Mouse (Mus musculus): ENCODE measurements at regions not wholly inside any gene's neighbourhood (a gene's known extent, or its start where the extent isn't known, plus 50 kb on each side); places are given as distances from the start of the nearest gene placed in this dataset.
"Not testable (repeated sequence)": the region's sequence is repeated elsewhere in the genome, so short reads cannot be mapped to it uniquely, and the experiment has no call there.

GRCm38 (mm10) chr1:161728546-161729206 is 59.6 kb downstream of the Fasl start:
- 66% methylated on average over 7 of the region's 7 CpGs for WGBS
- TF ChIP-seq CTCF (IDR thresholded peaks at IDR 0.05; ENCODE audit: extremely low read depth, insufficient read length, insufficient replicate concordance, low read depth, low read length) (no peak), POLR2A (IDR thresholded peaks at IDR 0.05; ENCODE audit: low read depth, low read length) (no peak)
- no peak overlapping the region for H3K4me3 ChIP-seq (ENCODE audit: low read depth, low read length)
- H3K36me3 ChIP-seq (ENCODE audit: control insufficient read depth, insufficient read depth, low read length), result no peaks in the 10 kb centered on the region
- no peaks in the 10 kb centered on the region for H3K4me1 ChIP-seq (ENCODE audit: control insufficient read depth, insufficient read depth, insufficient read length, low read length)
- no peaks in the 10 kb centered on the region for H3K27me3 ChIP-seq (ENCODE audit: control insufficient read depth, insufficient read depth, low read length)
- no peak overlapping the region for H3K27ac ChIP-seq (ENCODE audit: insufficient read depth, low read depth, low read length)

GRCm38 (mm10) chr1:161727357-161727756 is 60.9 kb downstream of the Fasl start:
- not testable (repeated sequence) for H3K27me3 ChIP-seq (ENCODE audit: control insufficient read depth, insufficient read depth, low read length); H3K36me3 ChIP-seq (ENCODE audit: control insufficient read depth, insufficient read depth, low read length); H3K27ac ChIP-seq (ENCODE audit: insufficient read depth, low read depth, low read length); H3K4me3 ChIP-seq (ENCODE audit: low read depth, low read length); H3K4me1 ChIP-seq (ENCODE audit: control insufficient read depth, insufficient read depth, insufficient read length, low read length)
- 90% methylated on average over 14 of the region's 27 CpGs for WGBS

- H3K4me3 ChIP-seq (ENCODE audit: low read depth, low read length); H3K27ac ChIP-seq (ENCODE audit: insufficient read depth, low read depth, low read length); H3K27me3 ChIP-seq (ENCODE audit: control insufficient read depth, insufficient read depth, low read length); H3K4me1 ChIP-seq (ENCODE audit: control insufficient read depth, insufficient read depth, insufficient read length, low read length); H3K36me3 ChIP-seq (ENCODE audit: control insufficient read depth, insufficient read depth, low read length): not testable (repeated sequence)
- WGBS, result 100% methylated on average over 1 of the region's 10 CpGs
Measured at GRCm38 (mm10) chr1:161726098-161726497, 62.2 kb downstream of the Fasl start.

GRCm38 (mm10) chr1:161719876-161720275 is 68.4 kb downstream of the Fasl start:
- WGBS, result 77% methylated on average over 3 of the region's 3 CpGs
- Histone ChIP-seq H3K27me3 (ENCODE audit: control insufficient read depth, insufficient read depth, low read length) (no peaks in the 10 kb centered on the region), H3K36me3 (ENCODE audit: control insufficient read depth, insufficient read depth, low read length) (no peaks in the 10 kb centered on the region), H3K4me1 (ENCODE audit: control insufficient read depth, insufficient read depth, insufficient read length, low read length) (no peaks in the 10 kb centered on the region), H3K27ac (ENCODE audit: insufficient read depth, low read depth, low read length) (no peak overlapping the region), H3K4me3 (ENCODE audit: low read depth, low read length) (no peak overlapping the region)
- no peak for TF ChIP-seq CTCF (IDR thresholded peaks at IDR 0.05; ENCODE audit: extremely low read depth, insufficient read length, insufficient replicate concordance, low read depth, low read length)
- no peak for TF ChIP-seq POLR2A (IDR thresholded peaks at IDR 0.05; ENCODE audit: low read depth, low read length)

GRCm38 (mm10) chr1:161718254-161718653 is 70.0 kb downstream of the Fasl start:
- TF ChIP-seq POLR2A (IDR thresholded peaks at IDR 0.05; ENCODE audit: low read depth, low read length) (no peak), CTCF (IDR thresholded peaks at IDR 0.05; ENCODE audit: extremely low read depth, insufficient read length, insufficient replicate concordance, low read depth, low read length) (no peak)
- WGBS, result 27% methylated on average over 5 of the region's 5 CpGs
- Histone ChIP-seq H3K4me1 (ENCODE audit: control insufficient read depth, insufficient read depth, insufficient read length, low read length) (no peaks in the 10 kb centered on the region), H3K27ac (ENCODE audit: insufficient read depth, low read depth, low read length) (no peak overlapping the region), H3K36me3 (ENCODE audit: control insufficient read depth, insufficient read depth, low read length) (no peaks in the 10 kb centered on the region), H3K4me3 (ENCODE audit: low read depth, low read length) (no peak overlapping the region), H3K27me3 (ENCODE audit: control insufficient read depth, insufficient read depth, low read length) (no peaks in the 10 kb centered on the region)

- Histone ChIP-seq H3K27me3 (ENCODE audit: control insufficient read depth, insufficient read depth, low read length) (no peaks in the 10 kb centered on the region), H3K36me3 (ENCODE audit: control insufficient read depth, insufficient read depth, low read length) (no peaks in the 10 kb centered on the region), H3K27ac (ENCODE audit: insufficient read depth, low read depth, low read length) (no peak overlapping the region), H3K4me3 (ENCODE audit: low read depth, low read length) (no peak overlapping the region), H3K4me1 (ENCODE audit: control insufficient read depth, insufficient read depth, insufficient read length, low read length) (no peaks in the 10 kb centered on the region)
- TF ChIP-seq CTCF (IDR thresholded peaks at IDR 0.05; ENCODE audit: extremely low read depth, insufficient read length, insufficient replicate concordance, low read depth, low read length), result no peak
- TF ChIP-seq POLR2A (IDR thresholded peaks at IDR 0.05; ENCODE audit: low read depth, low read length), result no peak
- 38% methylated on average over 10 of the region's 10 CpGs for WGBS
Measured at GRCm38 (mm10) chr1:161712918-161713317, 75.4 kb downstream of the Fasl start.

GRCm38 (mm10) chr1:161712283-161712682 is 76.0 kb downstream of the Fasl start:
- WGBS, result 24% methylated on average over 3 of the region's 3 CpGs
- no peak overlapping the region for H3K4me3 ChIP-seq (ENCODE audit: low read depth, low read length)
- H3K27me3 ChIP-seq (ENCODE audit: control insufficient read depth, insufficient read depth, low read length), result no peaks in the 10 kb centered on the region
- H3K4me1 ChIP-seq (ENCODE audit: control insufficient read depth, insufficient read depth, insufficient read length, low read length), result no peaks in the 10 kb centered on the region
- no peak overlapping the region for H3K27ac ChIP-seq (ENCODE audit: insufficient read depth, low read depth, low read length)
- TF ChIP-seq CTCF (IDR thresholded peaks at IDR 0.05; ENCODE audit: extremely low read depth, insufficient read length, insufficient replicate concordance, low read depth, low read length), result no peak
- no peak for TF ChIP-seq POLR2A (IDR thresholded peaks at IDR 0.05; ENCODE audit: low read depth, low read length)
- no peaks in the 10 kb centered on the region for H3K36me3 ChIP-seq (ENCODE audit: control insufficient read depth, insufficient read depth, low read length)

GRCm38 (mm10) chr1:161707049-161707448 is 81.2 kb downstream of the Fasl start:
- Histone ChIP-seq H3K4me1 (ENCODE audit: control insufficient read depth, insufficient read depth, insufficient read length, low read length) (no peaks in the 10 kb centered on the region), H3K4me3 (ENCODE audit: low read depth, low read length) (no peak overlapping the region), H3K36me3 (ENCODE audit: control insufficient read depth, insufficient read depth, low read length) (no peaks in the 10 kb centered on the region), H3K27me3 (ENCODE audit: control insufficient read depth, insufficient read depth, low read length) (no peaks in the 10 kb centered on the region), H3K27ac (ENCODE audit: insufficient read depth, low read depth, low read length) (no peak overlapping the region)
- 45% methylated on average over 3 of the region's 3 CpGs for WGBS
- TF ChIP-seq CTCF (IDR thresholded peaks at IDR 0.05; ENCODE audit: extremely low read depth, insufficient read length, insufficient replicate concordance, low read depth, low read length), result no peak
- no peak for TF ChIP-seq POLR2A (IDR thresholded peaks at IDR 0.05; ENCODE audit: low read depth, low read length)
